Mouse (Mus musculus): ENCODE data around the gene Igfals.

Gene Igfals

DNA sequence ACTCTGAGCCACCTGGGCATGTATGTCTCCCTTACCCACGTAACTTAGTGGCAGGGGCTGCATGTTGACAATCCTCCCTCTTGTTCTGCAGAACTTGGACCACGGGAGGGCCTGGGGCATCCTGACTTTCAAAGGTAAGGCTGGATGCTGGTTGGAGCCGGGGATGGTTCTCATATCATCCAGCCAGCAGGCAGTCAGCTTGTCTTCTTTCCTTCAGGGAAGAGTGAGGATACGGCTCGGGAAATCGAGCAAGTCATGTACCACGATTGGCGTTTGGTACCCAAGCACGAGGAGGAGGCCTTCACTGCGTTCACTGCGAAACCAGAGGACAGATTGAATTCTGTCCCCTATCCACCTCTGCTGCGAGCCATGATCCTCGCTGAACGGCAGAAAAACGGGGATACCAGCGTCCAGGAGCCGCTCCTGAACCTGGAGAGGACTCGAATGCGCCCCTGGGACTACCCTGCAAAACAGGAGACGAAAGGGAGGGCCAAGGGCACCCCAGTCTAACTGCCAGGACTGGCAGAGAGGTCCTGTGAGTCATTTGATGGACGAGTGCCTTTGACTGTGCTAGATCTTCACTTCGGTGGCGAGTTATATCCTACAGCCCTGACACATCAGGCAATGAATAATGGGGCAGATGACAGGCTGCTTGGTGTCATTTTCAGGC, 29.9 kb downstream of the Igfals start:
- no peak for DNase-seq

DNA sequence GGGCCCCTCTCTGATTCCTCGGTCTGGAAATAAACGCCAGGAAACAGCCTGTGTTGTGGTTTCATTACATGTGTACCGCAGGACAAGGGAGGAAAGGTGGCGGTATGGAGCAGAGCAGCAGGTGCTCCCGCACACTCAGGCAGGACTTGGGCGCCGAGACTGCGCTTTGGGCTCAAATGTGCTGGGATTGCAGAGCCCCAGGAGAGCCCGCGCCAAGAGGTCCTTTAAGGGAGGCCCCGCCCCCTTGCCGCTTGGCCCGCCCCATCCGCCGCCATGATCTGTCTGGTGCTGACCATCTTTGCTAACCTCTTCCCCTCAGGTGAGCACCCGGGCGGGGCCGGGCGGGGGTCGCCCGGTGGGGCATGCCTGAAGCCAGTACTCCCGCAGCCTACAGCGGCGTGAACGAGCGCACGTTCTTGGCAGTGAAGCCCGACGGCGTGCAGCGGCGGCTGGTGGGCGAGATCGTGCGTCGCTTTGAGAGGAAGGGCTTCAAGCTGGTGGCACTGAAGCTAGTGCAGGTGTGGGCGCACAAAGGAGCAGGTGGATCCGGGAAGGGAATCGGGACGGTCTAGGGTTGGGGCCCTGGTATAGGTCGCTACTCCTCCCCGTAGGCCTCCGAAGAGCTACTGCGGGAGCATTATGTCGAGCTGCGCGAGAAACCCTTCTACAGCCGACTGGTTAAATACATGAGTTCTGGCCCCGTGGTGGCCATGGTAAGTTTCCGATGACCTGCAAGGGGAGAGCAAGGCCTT, 30.6 kb downstream of the Igfals start, which contains the start of gene Nme3:
TSS of gene Nme3 (plus strand) at position 260 of the 752 bp plus-strand sequence.
- DNase-seq, result peak; percentile 74

DNA sequence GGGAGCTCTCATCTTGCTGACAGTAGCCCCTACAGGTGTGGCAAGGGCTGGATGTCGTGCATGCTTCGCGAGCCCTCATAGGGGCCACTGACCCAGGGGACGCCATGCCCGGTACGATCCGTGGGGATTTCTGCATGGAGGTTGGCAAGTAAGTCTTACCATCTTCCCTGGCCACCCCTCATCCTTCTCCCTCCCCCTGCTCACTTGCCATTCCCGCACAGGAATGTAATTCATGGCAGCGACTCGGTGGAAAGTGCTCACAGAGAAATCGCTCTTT, 31.1 kb downstream of the Igfals start:
- no peak for DNase-seq

DNA sequence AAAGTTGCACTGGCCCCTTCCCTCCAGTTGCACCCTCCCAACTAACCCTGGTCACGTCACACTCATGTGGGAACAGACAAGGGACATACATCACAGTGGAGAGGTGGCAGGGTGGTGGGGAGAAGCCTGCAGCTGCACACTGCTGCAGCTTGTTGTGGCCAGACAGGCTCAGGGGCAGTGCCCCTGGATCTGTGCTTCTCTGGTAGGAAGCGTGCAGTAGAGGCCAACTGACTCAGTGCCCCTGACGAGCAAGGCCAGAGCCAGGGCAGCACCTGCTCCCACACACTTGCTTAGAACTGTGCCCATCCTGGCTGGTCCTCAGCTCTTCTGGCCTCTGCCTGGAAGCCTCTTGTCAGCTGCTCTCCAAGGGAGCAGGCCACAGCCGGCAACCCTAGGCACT, 31.8 kb downstream of the Igfals start:
- no peak for DNase-seq

DNA sequence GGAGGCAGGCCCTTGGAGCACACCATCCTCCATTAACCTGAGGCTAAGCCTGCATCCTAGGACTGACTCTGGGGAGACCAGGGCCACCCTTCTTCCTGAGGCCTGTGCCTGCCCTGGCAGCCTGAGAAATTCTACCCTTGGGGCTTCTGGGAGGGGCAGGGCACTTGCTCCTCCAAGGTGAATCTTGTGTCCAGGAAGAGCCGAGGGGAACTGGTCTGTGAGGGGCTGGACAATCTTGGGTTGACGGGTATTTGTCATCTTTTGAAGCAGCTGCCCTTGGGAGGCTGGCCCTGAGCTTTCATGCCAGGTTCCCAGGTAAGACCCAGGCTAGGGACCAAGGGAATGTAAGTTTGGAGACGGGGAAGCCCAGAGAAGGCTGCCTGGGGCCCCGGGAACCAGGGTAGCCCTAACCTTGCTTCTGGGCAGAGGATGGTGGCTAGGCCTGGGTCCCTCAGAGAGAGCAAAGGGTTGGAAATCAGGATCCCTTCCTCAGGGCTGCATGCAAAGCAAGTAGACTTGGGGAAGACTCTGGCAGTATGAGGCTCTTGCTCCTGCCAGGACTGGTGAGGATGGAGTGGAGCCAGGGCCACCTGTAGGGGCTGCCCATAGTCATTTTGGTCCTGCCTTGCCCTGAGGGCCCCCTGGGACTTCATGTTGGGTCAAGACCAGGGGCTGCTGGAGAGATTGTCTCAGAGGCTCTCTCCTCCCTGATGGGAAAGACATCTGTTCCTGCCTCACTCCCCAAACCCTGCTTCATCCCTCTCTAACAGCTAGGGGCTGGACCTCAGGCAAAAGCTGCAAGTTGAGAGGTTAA, 32.5 kb downstream of the Igfals start:
- no peak for DNase-seq

DNA sequence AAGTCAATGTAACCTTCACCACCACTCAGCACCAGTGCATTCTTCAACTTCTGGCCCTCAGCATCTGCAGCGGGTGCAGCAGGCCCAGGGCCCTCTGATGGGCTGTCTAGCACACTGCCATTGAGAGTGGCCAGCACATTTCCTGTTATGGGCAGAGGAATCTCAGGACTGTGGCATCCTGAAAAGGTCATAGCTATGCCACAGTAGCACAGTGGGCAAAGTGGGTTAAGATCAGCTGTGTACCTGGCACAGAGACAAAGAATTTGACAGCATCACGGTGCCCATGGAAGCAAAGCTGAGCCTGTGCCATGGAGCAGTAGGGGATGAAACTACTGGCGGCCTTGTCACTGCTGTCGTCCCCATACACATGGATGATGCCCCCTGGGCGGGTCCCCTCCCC, 33.4 kb downstream of the Igfals start:
- no peak for DNase-seq

DNA sequence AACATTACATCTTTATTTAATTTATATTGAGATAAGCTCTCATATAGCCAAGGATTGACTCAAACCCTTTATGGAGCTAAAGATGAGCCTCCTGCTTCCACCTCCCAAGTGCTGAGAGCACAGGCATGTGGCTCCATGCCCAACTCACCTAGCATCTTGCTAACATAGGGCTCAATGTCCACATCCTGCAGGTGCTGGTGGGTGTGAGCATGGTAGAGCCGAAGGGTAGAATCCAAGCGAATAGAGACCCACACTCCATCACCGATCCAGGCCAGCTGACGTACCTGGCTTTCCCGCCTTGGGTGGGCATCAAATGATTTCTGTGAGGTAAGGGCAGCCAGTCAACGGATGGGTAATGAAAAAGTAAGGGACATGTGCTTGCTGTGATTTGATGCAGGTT, 34.2 kb downstream of the Igfals start:
- no peak for DNase-seq

DNA sequence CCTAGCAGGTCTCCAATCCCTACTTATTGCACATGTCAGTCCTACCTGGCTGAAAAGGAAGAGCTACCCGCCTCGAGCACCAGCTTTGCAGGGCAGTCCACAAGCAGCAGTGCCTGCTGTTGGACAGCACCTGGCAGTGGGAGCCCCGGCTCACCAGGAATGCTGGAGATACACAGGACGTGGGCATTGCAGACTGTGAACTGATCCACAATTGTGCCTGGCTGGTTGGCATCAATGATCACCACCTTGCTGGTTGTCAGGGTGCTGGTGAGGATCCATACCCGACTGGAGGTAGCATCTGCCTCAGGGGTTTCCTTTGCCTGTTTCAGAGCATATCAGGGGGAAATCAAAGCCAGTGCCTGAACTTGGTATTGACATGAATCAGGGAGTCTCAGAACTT, 36.3 kb downstream of the Igfals start:
- no peak for DNase-seq

DNA sequence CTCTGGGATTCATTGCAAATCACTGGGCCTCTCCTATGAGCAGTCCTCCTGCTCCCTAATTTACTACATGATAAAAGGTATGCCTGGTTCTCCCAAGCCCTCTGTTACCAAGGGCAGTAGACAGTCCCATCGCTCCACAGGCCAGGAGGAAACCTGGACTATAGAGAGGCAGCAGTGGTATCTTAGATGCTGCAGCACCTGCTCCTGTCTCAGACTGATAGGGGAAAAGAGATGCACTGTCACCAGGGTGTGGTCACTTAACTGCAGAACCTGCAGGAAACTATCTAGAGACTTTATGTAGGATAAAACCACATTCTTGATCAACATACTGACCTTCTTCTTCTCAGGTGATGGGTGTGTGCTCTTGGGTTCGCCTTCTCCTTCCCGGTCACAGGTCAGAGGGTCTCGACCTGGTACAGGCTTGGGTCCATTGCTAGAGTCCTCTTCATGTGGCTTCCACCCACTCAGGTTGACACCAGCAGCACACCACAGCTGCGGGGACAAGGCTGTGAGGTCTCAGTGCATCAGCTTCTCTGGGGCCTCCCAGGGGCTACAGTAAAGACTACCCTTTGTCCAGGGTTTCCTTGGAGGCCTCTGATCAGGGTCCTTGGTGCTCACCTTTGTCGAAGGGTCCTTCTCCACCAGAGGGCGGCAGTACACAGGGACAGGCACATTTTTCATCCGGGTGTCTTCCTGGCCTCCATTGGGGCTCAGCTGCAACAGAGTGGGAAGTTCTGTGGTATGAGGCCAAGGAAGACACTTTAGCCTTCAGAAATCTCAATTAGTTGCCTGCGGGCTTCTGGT, 37.1 kb downstream of the Igfals start:
- DNase-seq, result no peak

DNA sequence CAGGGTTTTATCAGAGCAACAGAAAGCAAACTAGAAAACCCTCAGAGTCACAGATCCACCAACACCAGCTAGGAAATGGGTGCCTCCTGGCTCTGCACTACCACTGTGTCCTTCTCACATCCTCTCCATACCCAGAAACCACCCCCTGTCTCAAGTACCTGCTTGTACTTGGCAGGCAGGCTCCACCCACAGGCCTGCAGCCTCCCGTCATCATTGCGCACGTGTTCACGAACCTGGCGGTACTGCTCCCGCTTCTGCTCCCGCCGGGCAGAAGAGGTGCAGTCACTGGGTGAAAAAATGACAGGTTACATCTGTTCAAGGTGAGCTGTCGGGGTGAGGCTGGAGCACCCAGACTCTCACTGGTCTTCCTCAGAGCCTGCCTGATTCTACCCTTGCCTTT, 38.0 kb downstream of the Igfals start:
- no peak for DNase-seq

DNA sequence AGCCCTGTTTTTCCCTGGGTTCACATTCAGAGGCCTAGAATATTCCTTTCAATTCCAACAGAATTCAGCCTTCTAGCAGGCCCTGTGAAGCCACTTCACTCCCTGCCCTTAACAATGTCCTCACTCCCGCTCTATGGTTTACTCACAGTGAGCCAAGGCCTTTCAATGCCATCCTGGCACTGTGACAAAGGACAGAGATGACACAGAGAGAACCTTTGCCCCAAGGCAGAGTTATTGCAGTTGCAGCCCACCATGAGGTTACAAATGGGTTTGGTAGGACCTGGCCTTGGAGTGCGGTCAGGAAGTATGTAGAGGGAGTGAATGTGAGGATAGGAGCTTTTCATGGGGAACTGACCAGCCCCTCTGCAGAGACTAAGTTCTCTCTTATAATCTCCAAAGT, 41.8 kb downstream of the Igfals start:
- no peak for DNase-seq

DNA sequence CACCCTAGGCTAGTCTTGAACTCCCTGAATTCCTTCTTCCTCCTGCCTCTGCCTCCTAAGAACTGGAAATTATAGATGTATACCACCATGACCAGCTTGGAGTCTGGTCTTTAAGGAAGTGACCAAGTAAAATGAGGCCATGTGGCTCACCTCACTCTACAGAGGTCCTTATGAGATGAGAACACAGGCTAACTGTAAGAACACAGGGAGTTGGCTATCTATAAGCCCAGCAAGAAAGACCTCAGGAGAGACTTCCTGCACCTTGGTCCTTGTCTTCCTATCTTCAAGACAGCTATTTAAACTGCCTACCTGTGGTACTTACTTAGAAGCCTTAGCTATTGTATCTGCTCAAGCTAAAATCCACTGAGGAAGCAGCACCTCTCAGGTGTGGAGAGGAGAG, 48.2 kb downstream of the Igfals start:
- no peak for DNase-seq

DNA sequence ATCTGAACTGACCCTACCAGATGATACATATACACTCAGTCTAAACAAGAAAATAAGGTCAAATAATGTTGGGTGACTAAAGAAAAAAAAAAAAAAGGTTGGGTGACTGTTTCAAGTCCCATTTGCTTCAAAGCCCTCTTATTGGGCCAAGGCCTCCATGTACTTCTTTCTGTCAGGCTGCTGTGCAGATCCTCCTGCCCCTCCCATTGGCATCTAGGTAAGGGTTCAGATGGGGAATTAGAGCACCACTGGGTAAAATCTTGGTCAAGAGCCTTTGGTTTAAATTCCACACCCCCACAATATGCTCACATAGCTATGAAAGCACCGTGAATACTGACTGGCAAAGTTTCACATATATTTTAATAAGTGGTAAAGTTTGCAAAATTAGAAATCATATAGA, 57.4 kb downstream of the Igfals start:
- no peak for DNase-seq

DNA sequence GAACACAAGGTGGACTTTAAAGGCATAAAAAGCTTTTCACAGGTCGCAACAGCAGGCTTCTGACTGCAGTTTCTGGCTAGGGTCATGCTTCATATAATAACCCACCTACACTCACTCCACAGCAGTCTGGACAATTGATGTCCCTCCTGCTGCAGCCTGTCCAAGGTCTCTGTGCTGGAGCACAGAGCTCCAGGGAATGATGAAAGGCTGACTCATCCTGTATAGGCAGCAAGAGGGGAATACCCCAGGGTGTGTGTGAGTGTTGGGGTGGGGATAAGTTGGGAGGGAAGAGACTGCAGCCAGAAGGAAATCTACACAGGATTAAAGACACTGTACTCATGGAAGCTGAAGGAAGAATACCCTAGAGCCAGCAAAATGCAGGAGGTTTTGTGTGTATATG, 63.7 kb downstream of the Igfals start:
- no peak for DNase-seq
